Mouse (Mus musculus): ENCODE measurements around the gene Gm15080. TPM values are rescaled to one million over a fixed set of nuclear protein-coding genes. Genes with fewer than 3 reads are reported as not detected.

The Gm15080 gene
- not detected for total RNA-seq (2023)

GRCm38 (mm10) chrX:147992693-147993092 is at the start of gene Gm15080:
TSS of gene Gm15080 (plus strand) at chrX:147992993.

Other genes with a start within 250 kb of the Gm15080 start
- not detected for gene Gm15128, start 227.0 kb upstream of the Gm15080 start, total RNA-seq (2023)
- not detected for gene Gm15107, start 187.7 kb downstream of the Gm15080 start, total RNA-seq (2023)